Mouse (Mus musculus) right cerebral cortex, postnatal 36 days (tissue): ENCODE results near the gene Fam213a.

Source experiments
- DNase-seq, 2 experiments: peaks; one replicate each; pipeline ENCODE4 v3.0.0; 2022; ENCODE audit warnings: low spot score in 2 of 2, mixed read lengths in 1 of 2

Fam213a gene

GRCm38 (mm10) chr14:40962365-40963290 lies 51.0 kb downstream of the Fam213a start:
- no peak for DNase-seq

- DNase-seq, result no peak
Measured at GRCm38 (mm10) chr14:40960237-40960636, 53.4 kb downstream of the Fam213a start.

DNA sequence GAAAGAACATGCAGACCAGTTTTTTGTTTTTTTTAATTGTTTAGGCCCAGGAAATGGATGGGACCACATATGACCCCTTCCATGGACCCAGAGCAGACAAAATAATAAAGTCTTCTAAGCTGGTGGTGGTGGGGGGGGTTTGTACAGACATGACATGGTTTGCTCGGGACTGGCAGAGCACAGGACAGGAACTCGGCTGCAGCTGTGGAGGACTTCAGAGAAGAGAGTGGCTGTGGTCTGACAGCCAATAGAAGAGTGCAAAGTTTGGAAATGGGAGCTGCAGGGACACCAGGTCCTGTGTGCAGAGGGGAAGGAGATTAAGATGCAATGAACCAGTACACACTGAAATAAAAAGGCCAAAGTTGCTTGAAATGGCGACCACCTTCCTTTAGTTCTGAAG lies 54.0 kb downstream of the Fam213a start:
- no peak for DNase-seq

DNA sequence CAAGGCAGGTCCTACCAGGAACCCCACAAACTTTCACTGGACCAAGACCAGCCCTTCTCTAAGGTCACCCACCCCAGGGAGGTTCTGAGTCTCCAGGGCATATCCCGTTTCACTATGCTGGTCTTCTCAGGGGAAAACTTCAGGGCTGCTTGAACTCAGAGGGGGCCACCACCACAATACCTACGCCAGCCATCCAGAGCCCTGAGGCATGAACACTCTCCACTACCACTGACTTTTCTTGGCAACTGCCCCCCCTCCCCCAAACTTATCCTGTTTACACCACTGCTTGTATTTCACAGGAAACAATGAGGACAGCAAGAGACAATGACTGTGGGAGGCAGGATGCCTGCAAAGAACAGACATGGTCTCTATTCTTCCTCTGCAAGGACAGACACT lies 54.6 kb downstream of the Fam213a start:
- no peak for DNase-seq

- peak; percentile 66 to 77 for DNase-seq
Measured at GRCm38 (mm10) chr14:40958083-40958985, 55.3 kb downstream of the Fam213a start.

GRCm38 (mm10) chr14:40957607-40958006 lies 56.0 kb downstream of the Fam213a start:
- DNase-seq, result no peak

DNA sequence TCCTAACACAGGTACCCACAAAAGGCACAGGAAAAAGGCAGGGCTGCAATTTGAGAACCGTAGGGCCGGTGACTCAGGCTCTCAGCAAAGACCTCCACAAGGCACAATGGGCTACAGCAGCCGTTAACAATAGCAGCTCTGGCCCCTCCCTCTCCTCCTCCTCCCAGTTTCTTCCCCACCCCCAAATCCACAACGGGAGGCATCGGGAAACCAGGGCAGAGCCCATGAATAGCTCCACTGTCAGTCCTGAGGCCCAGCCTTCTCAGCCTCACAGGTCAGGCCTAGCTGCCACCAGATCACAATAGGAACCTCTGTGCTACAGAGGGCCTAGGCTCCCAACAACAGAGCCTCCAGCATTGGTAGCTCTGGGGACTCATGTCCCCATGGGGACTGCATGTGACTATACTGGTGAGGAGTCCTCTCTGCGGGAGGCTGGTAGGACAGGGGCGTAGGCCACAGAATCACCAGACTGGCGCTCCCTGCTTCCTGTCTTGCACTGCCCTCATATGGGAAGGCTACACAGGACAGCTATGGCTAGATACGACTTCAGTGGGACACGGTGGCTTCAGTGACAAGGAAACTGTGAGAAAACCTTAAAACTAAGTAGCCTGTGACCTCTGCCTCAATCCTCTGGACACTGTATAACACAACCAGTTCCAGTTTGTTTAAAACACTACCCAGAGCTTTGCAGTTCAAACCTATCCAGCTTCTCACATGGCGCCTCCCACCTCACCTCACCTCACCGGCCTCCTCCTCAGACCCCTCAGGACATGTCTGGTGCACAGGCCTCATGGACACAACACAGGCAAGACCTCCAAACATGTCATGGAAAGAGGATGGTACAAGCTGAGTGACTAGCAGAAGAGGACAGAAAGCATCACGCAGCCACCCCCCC lies 57.1 kb downstream of the Fam213a start:
- DNase-seq, result peak; percentile 67 to 68

- peak; percentile 86 for DNase-seq
Measured at GRCm38 (mm10) chr14:40955596-40956251, 57.9 kb downstream of the Fam213a start.

DNA sequence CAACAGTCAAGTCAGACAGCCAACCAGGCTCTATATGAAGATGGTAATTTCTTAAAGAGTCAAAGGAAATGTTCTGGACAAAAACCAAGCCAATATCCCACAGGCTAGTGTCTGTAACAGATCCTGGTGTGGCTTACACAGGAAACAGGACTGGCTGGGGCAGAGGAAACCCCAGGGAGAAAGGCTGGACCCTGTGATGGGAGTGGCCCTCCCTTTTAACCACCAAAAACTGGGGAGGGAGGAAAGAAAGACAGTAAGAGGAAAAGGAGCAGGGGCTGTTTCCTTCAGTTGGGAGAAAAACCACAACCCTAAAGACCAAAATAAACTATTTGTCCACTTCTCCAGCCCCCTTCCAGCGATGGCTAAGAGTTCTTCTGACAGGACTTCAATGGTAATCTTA lies 58.4 kb downstream of the Fam213a start:
- no peak for DNase-seq

- no peak for DNase-seq
Measured at GRCm38 (mm10) chr14:40953381-40953780, 60.2 kb downstream of the Fam213a start.

GRCm38 (mm10) chr14:40952715-40953114 lies 60.9 kb downstream of the Fam213a start:
- no peak for DNase-seq

GRCm38 (mm10) chr14:40952301-40952700 lies 61.3 kb downstream of the Fam213a start:
- no peak for DNase-seq

GRCm38 (mm10) chr14:40949730-40950614 lies 63.6 kb downstream of the Fam213a start:
- DNase-seq, result no peak

DNA sequence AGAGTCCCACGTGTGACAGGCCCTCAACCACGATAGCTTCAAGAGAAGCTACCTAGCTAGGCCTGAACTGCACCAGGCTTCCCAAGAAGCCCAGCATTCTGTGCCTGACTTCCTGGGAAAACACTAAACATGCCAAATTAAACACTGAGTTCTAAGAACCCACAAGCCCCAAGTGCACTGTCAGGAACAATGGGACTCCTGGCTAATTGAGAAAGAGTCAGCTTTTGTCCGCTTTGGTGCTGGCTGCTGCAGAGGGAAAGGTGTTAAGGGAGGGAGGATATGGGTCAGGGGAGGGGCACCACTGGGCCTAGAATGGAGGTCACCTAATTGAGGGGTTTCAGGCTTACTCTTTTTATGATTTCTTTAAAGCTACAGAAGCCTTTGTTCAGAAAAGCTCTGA lies 64.5 kb downstream of the Fam213a start:
- no peak for DNase-seq

DNA sequence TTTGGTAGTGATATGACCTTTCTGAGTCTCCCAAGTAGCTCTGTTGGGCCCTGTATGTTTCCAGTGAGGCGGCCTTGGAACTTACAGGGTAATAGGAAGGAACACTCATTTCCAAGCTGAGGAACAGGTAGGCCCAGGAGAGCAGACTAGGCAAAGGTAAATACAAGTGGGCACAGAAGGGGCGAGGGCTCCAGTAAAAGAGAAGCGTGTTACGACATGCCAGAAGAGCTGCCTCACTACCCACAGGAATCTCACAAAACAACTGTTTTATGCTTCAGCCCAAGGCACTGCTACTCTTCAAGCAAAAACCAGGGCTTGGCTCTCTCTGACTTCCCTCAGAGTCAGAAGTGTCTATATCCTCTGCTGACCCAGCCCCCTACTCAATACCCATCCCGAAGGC lies 65.1 kb downstream of the Fam213a start:
- no peak for DNase-seq

GRCm38 (mm10) chr14:40947431-40948394 lies 65.9 kb downstream of the Fam213a start:
- no peak for DNase-seq

GRCm38 (mm10) chr14:40943802-40944201 lies 69.8 kb downstream of the Fam213a start:
- DNase-seq, result no peak
